Mouse (Mus musculus) brain, embryonic 18.5 days (tissue): Measurements from ENCODE around the gene Nup85.

ENCODE experiments used
- DNase-seq: peaks from one replicate; pipeline ENCODE4 v3.0.0-alpha.2; 2012; ENCODE audit warnings: low read depth, low spot score

Nup85 gene

GRCm38 (mm10) chr11:115632247-115632646, 68.0 kb downstream of the Nup85 start:
- DNase-seq = no peak

- DNase-seq = no peak
These were observed 68.6 kb downstream of the Nup85 start for GRCm38 (mm10) chr11:115632862-115633261.
